In genomic region chr1:135075270-135075669, GRCm38 (mm10) we compare ENCODE assay signal across 27 mouse cellular contexts.
"Had no signal": no experiment of that assay in that cellular context is flagged by ENCODE, and none has a peak within 500 bp of the region (broad histone marks: within the 10 kb centered on the region; RNA-seq: fewer than 3 reads in every experiment).

No protein-coding gene starts in this region.

- H3K27ac ChIP-seq: heart, adult 2 months; heart, embryonic 10.5 days; hindbrain, embryonic 10.5 days; hindbrain, embryonic 12.5 days; hindbrain, embryonic 14.5 days; kidney, embryonic 15.5 days; kidney, postnatal 0 days; limb, embryonic 12.5 days; liver, embryonic 13.5 days; liver, embryonic 15.5 days had no signal

- H3K9ac ChIP-seq: heart, embryonic 12.5 days; hindbrain, embryonic 12.5 days; hindbrain, embryonic 14.5 days; kidney, embryonic 15.5 days; limb, embryonic 12.5 days; liver, embryonic 13.5 days; liver, embryonic 15.5 days had no signal

- H3K4me3 ChIP-seq: heart, adult 2 months; heart, embryonic 10.5 days; heart, embryonic 12.5 days; hindbrain, embryonic 10.5 days; hindbrain, embryonic 12.5 days; kidney, embryonic 15.5 days; limb, embryonic 12.5 days; liver, embryonic 13.5 days; liver, embryonic 15.5 days had no signal

- H3K4me1 ChIP-seq: kidney, embryonic 15.5 days; liver, embryonic 13.5 days; liver, embryonic 15.5 days had no signal

- DNase-seq: gastrocnemius, postnatal 14 days; gastrocnemius, postnatal 36 days; heart, adult 11 months; heart, adult 2 months; heart, postnatal 10 days; heart, postnatal 4 days; kidney, adult 11 months; kidney, adult 2 months; kidney, adult 9 months; kidney, postnatal 14 days; kidney, postnatal 36 days; layer of hippocampus, adult 9-11 months; layer of hippocampus, postnatal 36 days; liver; liver, embryonic 13.5 days had no signal

- ATAC-seq: hindbrain, embryonic 16.5 days; intestine, embryonic 16.5 days had no signal

- H3K9me3 ChIP-seq: hindbrain, embryonic 10.5 days; hindbrain, embryonic 12.5 days; kidney, embryonic 15.5 days; limb, embryonic 12.5 days; liver, embryonic 13.5 days; liver, embryonic 15.5 days had no signal

- H3K27me3 ChIP-seq: hindbrain, embryonic 12.5 days had no signal

- H3K36me3 ChIP-seq: heart, embryonic 10.5 days; heart, embryonic 12.5 days; hindbrain, embryonic 10.5 days; hindbrain, embryonic 12.5 days; kidney, embryonic 15.5 days; limb, embryonic 12.5 days; liver, embryonic 13.5 days; liver, embryonic 15.5 days had no signal

- H3K4me2 ChIP-seq: heart, embryonic 12.5 days; hindbrain, embryonic 12.5 days; hindbrain, embryonic 14.5 days; kidney, embryonic 15.5 days; limb, embryonic 12.5 days; liver, embryonic 11.5 days; liver, embryonic 13.5 days; liver, embryonic 15.5 days had no signal
